Mouse (Mus musculus) bone marrow, adult 2 months (tissue): ENCODE results near the gene Gle1.

Source experiments
- CTCF ChIP-seq: fragments of 200-500 bp; IDR thresholded peaks from 2 replicates; pipeline ENCODE4 v1.5.1; 2011; ENCODE audit warnings: low read length, control low read depth; ENCODE audit not compliant: control insufficient read depth, insufficient read depth
- POLR2A ChIP-seq: fragments of 200-500 bp; IDR thresholded peaks from 2 replicates; pipeline ENCODE4 v1.6.1; 2011; ENCODE audit warnings: low read depth, mild to moderate bottlenecking, control low read depth, low read length, borderline replicate concordance; ENCODE audit not compliant: control insufficient read depth

GRCm38 (mm10) chr2:29948896-29949295, 13.7 kb downstream of the Gle1 start:
- TF ChIP-seq POLR2A = no peak
- no peak for TF ChIP-seq CTCF
